Mouse (Mus musculus): ENCODE results near the gene Khdrbs1. TPM values are rescaled to one million over a fixed set of nuclear protein-coding genes. Genes with fewer than 3 reads are reported as not detected.

Gene Khdrbs1
- total RNA-seq, 2 experiments from 2014 or later, result 66.0 to 83.9 TPM

- no peak for DNase-seq
Measured at GRCm38 (mm10) chr4:129681837-129682236, 60.3 kb downstream of the Khdrbs1 start.

GRCm38 (mm10) chr4:129672878-129673449 lies 69.1 kb downstream of the Khdrbs1 start:
- no peak for DNase-seq

GRCm38 (mm10) chr4:129672083-129672877 lies 69.8 kb downstream of the Khdrbs1 start, which contains the start of gene Kpna6:
Kpna6 (minus strand) TSS chr4:129672767.
- peak; percentile 92 to 93 for DNase-seq

GRCm38 (mm10) chr4:129671491-129672082 lies 70.5 kb downstream of the Khdrbs1 start:
- peak; percentile 50 to 69 for DNase-seq

- no peak for DNase-seq
Measured at GRCm38 (mm10) chr4:129662255-129662813, 79.8 kb downstream of the Khdrbs1 start.

GRCm38 (mm10) chr4:129661584-129661983 lies 80.5 kb downstream of the Khdrbs1 start:
- no peak for DNase-seq

- no peak for DNase-seq
Measured at GRCm38 (mm10) chr4:129654770-129655169, 87.3 kb downstream of the Khdrbs1 start.

Small RNAs within 50 kb of the gene (microRNA-seq; reads per million reads assigned to microRNA genes)
- not detected for gene Gm28017
- not detected for gene Mir7016

Other genes starting within 250 kb of the Khdrbs1 start
- gene Marcksl1, start 228.7 kb downstream of the Khdrbs1 start, total RNA-seq (2021), result 10 to 100 TPM; 53.0 to 56.9 TPM
- 10 to 100 TPM; 49.2 to 59.8 TPM for gene Hdac1, start 199.6 kb downstream of the Khdrbs1 start, total RNA-seq (2021)
- gene Lck, start 168.7 kb downstream of the Khdrbs1 start, total RNA-seq (2021), result 1 to 10 TPM; 2.7 to 5.2 TPM
- 10 to 100 TPM; 41.9 to 46.2 TPM for gene Fam167b, start 163.8 kb downstream of the Khdrbs1 start, total RNA-seq (2021)
- 100 to 1,000 TPM; 187 to 192 TPM for gene Eif3i, start 141.7 kb downstream of the Khdrbs1 start, total RNA-seq (2021)
- gene Tmem234, start 141.6 kb downstream of the Khdrbs1 start, total RNA-seq (2021), result 10 to 100 TPM; 93.0 to 96.7 TPM
- gene Dcdc2b, start 128.0 kb downstream of the Khdrbs1 start, total RNA-seq (2021), result 1 to 10 TPM in 1 of 2 experiments, under 1 TPM in 1; 0.73 to 2.6 TPM
- gene Iqcc, start 123.2 kb downstream of the Khdrbs1 start, total RNA-seq (2021), result 10 to 100 TPM; 26.2 to 28.0 TPM
- gene Ccdc28b, start 118.4 kb downstream of the Khdrbs1 start, total RNA-seq (2021), result 10 to 100 TPM; 32.8 to 34.2 TPM
- gene Txlna, start 101.2 kb downstream of the Khdrbs1 start, total RNA-seq (2021), result 10 to 100 TPM; 61.0 to 69.8 TPM
- 10 to 100 TPM; 88.8 to 97.9 TPM for gene Kpna6, start 69.5 kb downstream of the Khdrbs1 start, total RNA-seq (2021)
- 10 to 100 TPM; 11.0 to 13.3 TPM for gene Tmem39b, start 45.5 kb downstream of the Khdrbs1 start, total RNA-seq (2021)
- gene Ptp4a2, start 68.9 kb upstream of the Khdrbs1 start, total RNA-seq (2021), result 100 to 1,000 TPM; 311 to 416 TPM
- gene Spocd1, start 186.9 kb upstream of the Khdrbs1 start, total RNA-seq (2021), result 1 to 10 TPM in 1 of 2 experiments, under 1 TPM in 1; 0.86 to 1.3 TPM
- gene Adgrb2, start 242.6 kb upstream of the Khdrbs1 start, total RNA-seq (2021), result 10 to 100 TPM; 21.0 to 24.4 TPM